Mouse (Mus musculus) embryonic facial prominence, embryonic 12.5 days (tissue): ENCODE data around the gene Hs1bp3. TPM values are rescaled to one million over a fixed set of nuclear protein-coding genes. Genes with fewer than 3 reads are reported as not detected.

Experiments
- ATAC-seq: fragments of 200-750 bp; cut with Nextera tagmentation; 2 replicates; pipeline ENCODE4 v1.8.0; 2017; ENCODE audit not compliant: insufficient number of reproducible peaks, insufficient read depth, low FRiP score, low TSS enrichment
- H3K27ac ChIP-seq: fragments of 300-500 bp; sonication (generic); 2 replicates; pipeline ENCODE4 v1.5.1; 2016; ENCODE audit warnings: mild to moderate bottlenecking
- H3K27me3 ChIP-seq: fragments of 300-500 bp; sonication (generic); 2 replicates; pipeline ENCODE4 v1.6.1; 2016; ENCODE audit warnings: mild to moderate bottlenecking, moderate library complexity
- H3K36me3 ChIP-seq: fragments of 300-500 bp; sonication (generic); 2 replicates; pipeline ENCODE4 v1.6.1; 2016; ENCODE audit warnings: mild to moderate bottlenecking
- H3K4me1 ChIP-seq: fragments of 300-500 bp; sonication (generic); 2 replicates; pipeline ENCODE4 v1.6.1; 2016
- H3K4me2 ChIP-seq: fragments of 300-500 bp; sonication (generic); replicated peaks from 2 replicates; pipeline ENCODE4 v1.6.1; 2016; ENCODE audit warnings: mild to moderate bottlenecking, moderate library complexity
- H3K4me3 ChIP-seq: fragments of 300-500 bp; sonication (generic); 2 replicates; pipeline ENCODE4 v1.5.1; 2016; ENCODE audit warnings: mild to moderate bottlenecking
- H3K9ac ChIP-seq: fragments of 300-500 bp; sonication (generic); 2 replicates; pipeline ENCODE4 v1.6.1; 2016; ENCODE audit warnings: mild to moderate bottlenecking, moderate library complexity
- H3K9me3 ChIP-seq: fragments of 300-500 bp; sonication (generic); 2 replicates; pipeline ENCODE4 v1.6.1; 2016; ENCODE audit warnings: mild to moderate bottlenecking, moderate library complexity
- WGBS: fragments of 180-500 bp; shearing (Covaris S2); methylation state at CpG from one replicate; pipeline ENCODE4 v1.1.7; 2016; 5-methylcytosine and 5-hydroxymethylcytosine counted together
- polyA plus RNA-seq: library from polyadenylated mRNA; unstranded; fragments of >200 nt; fragmentation: Nextera tagmentation; extraction: Ambion mirVana; gene quantifications from 2 replicates; pipeline ENCODE4 v1.2.1, GENCODE M21; 2016

The Hs1bp3 gene
- polyA plus RNA-seq, 1 experiment from 2014 or later = 20.3 TPM

DNA sequence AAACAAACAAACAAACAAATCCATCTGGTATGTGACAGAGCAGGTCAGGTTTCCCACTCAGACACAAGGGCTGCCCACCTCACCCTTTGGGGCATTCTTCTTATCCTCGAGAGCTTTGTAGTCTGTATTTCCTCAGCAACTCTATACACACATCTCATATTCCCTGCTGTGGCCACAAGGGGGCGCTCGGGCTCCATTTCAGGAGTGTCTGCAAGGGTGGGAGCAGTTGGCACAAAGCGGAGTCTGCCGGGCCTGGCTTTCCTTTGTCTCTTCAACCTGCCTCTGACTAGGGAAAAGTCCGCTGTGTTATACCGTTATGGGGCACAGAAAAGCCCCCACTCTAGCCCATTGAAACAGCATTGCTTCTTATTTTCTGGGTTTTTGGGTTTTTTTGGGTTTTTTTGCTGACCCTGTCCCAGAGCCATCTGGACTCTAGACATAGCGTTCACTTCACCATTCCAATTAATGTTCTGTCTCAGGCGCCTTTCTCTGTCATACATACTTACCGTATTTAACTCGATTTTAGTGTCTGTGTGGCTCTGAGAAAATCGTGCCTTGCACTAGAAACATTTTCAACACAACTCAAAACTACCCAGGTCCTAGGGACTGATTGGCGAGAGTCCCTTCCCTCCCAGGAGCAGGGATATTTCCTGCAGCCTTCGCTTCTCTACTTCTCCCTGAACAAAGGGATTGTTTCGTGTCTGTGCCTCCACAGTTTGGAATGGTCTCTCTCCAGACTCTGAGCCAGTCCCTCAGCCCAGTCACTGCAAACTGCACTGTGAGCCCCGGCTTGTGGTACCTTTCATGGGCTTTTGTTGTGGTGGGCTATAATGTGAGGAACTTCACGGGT lies 13.8 kb downstream of the Hs1bp3 start:
- no peak overlapping the region for H3K9ac ChIP-seq
- no peak overlapping the region for H3K4me2 ChIP-seq
- no peaks in the 10 kb centered on the region for H3K27me3 ChIP-seq
- H3K4me3 ChIP-seq = no peak overlapping the region
- H3K4me1 ChIP-seq = peaks cover 7% of the 10 kb centered on the region; the same call in 1 of the 2 replicates
- peaks cover 34% of the 10 kb centered on the region for H3K36me3 ChIP-seq
- WGBS = 31% methylated on average over 17 of the region's 17 CpGs
- H3K9me3 ChIP-seq = no peaks in the 10 kb centered on the region
- peak overlapping the region; percentile 25 for H3K27ac ChIP-seq
- ATAC-seq = peak; percentile 74

DNA sequence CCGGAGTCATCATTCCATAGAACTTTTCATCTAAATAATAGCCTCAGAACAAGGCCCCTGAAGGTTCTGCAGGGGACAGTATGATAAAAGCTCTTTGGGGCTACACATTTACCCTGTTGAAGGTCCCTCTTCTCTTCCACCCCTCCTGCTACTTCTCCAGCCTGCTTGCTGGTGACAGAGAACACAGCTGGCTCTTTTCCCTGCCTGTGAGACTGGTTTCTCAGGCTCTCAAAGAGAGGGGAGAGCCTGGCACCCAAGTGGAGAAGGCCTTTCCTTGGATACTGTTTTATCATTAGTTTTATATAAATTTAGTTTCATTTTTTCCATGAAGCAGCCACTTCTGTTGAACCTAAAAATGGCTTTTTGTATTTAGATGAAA lies 14.4 kb downstream of the Hs1bp3 start:
- peaks cover 32% of the 10 kb centered on the region for H3K36me3 ChIP-seq
- H3K4me3 ChIP-seq = no peak overlapping the region
- peaks cover 10% of the 10 kb centered on the region; the same call in 1 of the 2 replicates for H3K4me1 ChIP-seq
- H3K27ac ChIP-seq = 0 out of 2 replicates have a peak overlapping the region, but pooled peaks have one; percentile 25
- no peaks in the 10 kb centered on the region for H3K27me3 ChIP-seq
- ATAC-seq = no peak
- H3K4me2 ChIP-seq = no peak overlapping the region
- H3K9ac ChIP-seq = no peak overlapping the region
- H3K9me3 ChIP-seq = no peaks in the 10 kb centered on the region
- WGBS = 82% methylated on average over 1 of the region's 1 CpGs

DNA sequence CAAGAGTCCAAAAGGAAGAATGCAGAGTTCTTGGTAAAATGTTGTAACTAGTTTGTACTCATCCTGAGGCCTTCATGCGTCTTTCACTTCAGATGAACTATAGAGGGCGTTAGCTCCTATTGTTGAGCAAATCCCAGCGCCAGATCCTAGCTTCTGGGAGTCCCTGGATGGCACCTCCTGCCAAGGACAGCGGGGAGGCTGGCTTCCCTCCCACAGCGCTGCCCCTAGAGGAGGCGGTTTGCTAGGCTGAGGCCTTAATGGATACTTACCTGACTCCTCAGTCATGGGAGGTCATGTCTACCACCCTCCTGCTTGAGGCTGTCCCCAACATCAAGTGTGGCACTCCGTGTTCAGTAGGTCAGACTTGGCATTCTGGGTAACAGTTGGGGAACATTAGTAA lies 16.0 kb downstream of the Hs1bp3 start:
- WGBS = 94% methylated on average over 7 of the region's 7 CpGs
- H3K4me1 ChIP-seq = peaks cover 10% of the 10 kb centered on the region; the same call in 1 of the 2 replicates
- no peak overlapping the region for H3K4me2 ChIP-seq
- no peaks in the 10 kb centered on the region for H3K9me3 ChIP-seq
- H3K27ac ChIP-seq = no peak overlapping the region
- no peak overlapping the region for H3K9ac ChIP-seq
- H3K4me3 ChIP-seq = no peak overlapping the region
- ATAC-seq = no peak
- H3K27me3 ChIP-seq = no peaks in the 10 kb centered on the region
- peaks cover 27% of the 10 kb centered on the region for H3K36me3 ChIP-seq

DNA sequence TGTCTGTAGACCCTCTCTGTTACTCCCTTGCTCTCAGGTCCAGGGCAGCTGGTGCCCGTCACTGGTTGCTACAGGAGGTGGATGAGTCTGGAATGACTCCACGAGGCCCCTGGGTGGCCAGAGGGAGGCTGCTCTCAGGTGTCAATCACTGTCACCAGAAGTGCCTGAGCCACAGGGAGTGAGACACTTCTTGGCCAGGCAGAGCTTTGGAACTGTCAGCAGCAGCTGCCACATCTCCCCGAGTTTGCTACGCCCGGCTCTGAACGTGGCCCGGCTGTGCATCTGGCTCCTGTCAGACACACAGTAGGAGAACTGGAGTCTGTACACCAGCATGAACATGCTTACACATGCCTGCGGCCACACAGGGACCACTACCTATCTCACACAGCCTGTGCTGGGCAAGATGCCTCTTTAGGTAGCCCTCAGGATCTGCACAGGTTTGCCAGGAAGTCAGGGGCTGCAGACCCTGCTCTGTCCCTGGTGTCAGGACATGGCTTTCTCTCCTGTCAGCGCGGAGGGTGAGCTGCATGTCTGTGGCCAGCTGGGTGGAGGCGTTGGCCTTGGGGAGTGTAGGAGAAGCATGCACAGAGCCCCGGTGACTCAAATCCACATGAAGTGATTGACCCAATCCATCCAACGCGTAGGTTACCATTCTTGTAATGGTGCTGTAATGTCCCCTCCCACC lies 18.4 kb downstream of the Hs1bp3 start:
- no peak for ATAC-seq
- Histone ChIP-seq H3K27ac (no peak overlapping the region), H3K27me3 (no peaks in the 10 kb centered on the region), H3K4me2 (no peak overlapping the region), H3K9ac (no peak overlapping the region), H3K36me3 (peaks cover 22% of the 10 kb centered on the region), H3K4me1 (peaks cover 10% of the 10 kb centered on the region; the same call in 1 of the 2 replicates), H3K4me3 (no peak overlapping the region), H3K9me3 (no peaks in the 10 kb centered on the region)
- 70% methylated on average over 14 of the region's 14 CpGs for WGBS

DNA sequence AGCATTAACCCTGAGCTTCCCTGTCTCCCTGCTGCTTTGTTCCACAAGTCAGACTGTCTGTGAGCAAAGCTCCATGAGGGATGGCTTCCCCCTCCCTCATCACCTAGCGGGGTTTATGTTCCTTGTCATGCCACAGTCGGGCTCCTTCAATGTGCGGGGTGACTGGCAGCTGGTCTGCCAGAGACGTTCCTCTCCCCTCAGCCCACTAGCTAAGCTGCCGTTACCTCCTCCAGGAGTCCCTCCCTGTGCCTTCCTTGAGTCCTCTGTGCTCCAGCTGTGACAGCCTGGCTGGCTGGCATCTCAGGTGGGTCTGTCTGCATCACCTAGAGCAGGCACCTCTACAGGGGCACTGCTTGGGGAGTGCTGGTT lies 18.9 kb downstream of the Hs1bp3 start:
- Histone ChIP-seq H3K4me3 (no peak overlapping the region), H3K27me3 (no peaks in the 10 kb centered on the region), H3K4me2 (no peak overlapping the region), H3K27ac (no peak overlapping the region), H3K9ac (no peak overlapping the region), H3K9me3 (no peaks in the 10 kb centered on the region), H3K4me1 (peaks cover 7% of the 10 kb centered on the region; the same call in 1 of the 2 replicates), H3K36me3 (peaks cover 27% of the 10 kb centered on the region)
- no peak for ATAC-seq
- 57% methylated on average over 5 of the region's 5 CpGs for WGBS

DNA sequence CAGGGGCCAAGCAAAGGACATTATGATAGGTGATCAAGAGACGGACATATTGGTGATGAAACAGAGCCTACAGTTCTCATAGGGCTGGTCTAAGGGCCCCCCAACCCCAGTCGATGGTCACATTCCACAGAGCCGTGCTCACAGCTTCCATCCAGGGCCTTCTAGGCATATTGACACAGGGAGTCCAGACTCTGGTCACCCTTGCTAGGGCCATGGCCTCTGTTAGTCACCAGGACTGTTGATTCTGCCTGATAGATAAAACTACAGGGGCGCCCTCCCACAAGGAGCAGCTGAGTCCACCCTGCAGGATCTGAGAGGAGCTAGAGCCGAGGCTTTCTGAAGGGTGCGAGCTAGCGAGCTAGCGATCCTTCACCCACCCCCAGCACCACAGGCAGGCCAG lies 20.4 kb downstream of the Hs1bp3 start:
- Histone ChIP-seq H3K4me2 (no peak overlapping the region), H3K36me3 (peaks cover 37% of the 10 kb centered on the region), H3K4me1 (0 out of 2 replicates have a peak, but pooled peaks cover 7% of the 10 kb centered on the region), H3K27ac (no peak overlapping the region), H3K9me3 (no peaks in the 10 kb centered on the region), H3K9ac (no peak overlapping the region), H3K27me3 (no peaks in the 10 kb centered on the region), H3K4me3 (no peak overlapping the region)
- no peak for ATAC-seq
- 90% methylated on average over 8 of the region's 8 CpGs for whole genome bisulfite sequencing

DNA sequence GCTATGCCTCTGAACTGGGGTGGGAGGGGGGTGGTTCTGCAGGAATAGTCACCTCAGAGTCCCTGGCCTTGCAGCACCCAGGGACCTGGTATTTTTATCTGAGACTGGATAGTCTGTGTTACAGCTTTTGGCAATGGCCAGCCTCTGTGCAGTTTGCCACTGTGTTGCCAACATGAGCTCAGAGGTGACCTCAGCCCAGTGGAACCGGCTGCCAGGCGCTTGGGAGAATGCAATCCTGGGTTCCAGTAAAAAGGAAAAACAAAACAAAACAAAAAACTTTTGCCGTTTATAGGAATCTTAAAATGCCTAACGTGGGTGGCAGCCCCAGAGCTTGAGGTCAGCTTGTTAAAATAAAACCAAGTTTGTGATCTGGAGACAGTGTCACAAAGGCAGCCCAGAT lies 21.0 kb downstream of the Hs1bp3 start:
- ATAC-seq = no peak
- no peak overlapping the region for H3K4me3 ChIP-seq
- no peak overlapping the region for H3K27ac ChIP-seq
- 0 out of 2 replicates have a peak, but pooled peaks cover 8% of the 10 kb centered on the region for H3K4me1 ChIP-seq
- WGBS = 82% methylated on average over 4 of the region's 4 CpGs
- H3K9ac ChIP-seq = no peak overlapping the region
- H3K27me3 ChIP-seq = no peaks in the 10 kb centered on the region
- H3K36me3 ChIP-seq = peaks cover 35% of the 10 kb centered on the region
- H3K9me3 ChIP-seq = no peaks in the 10 kb centered on the region
- no peak overlapping the region for H3K4me2 ChIP-seq

DNA sequence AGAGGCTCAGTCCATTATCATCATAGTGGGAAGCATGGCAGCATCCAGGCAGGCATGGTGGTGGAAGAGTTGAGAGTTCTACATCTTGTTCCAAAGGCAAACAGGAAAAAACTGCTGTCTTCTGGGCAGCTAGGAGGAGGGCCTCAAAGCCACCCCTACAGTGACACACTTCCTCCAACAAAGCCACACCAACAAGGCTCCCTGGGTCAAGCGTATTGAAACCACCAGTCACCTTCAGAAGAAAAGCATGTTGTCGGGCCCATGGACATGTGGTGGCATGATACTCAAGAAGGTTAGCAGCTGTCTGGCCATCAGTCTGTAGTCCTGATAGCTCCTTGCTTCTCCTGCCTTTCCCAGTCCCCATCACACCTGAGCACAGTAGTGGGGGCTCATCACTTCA lies 22.3 kb downstream of the Hs1bp3 start:
- no peak overlapping the region for H3K9ac ChIP-seq
- WGBS = 89% methylated on average over 2 of the region's 2 CpGs
- peaks cover 34% of the 10 kb centered on the region for H3K36me3 ChIP-seq
- H3K4me3 ChIP-seq = no peak overlapping the region
- no peak overlapping the region for H3K4me2 ChIP-seq
- H3K27me3 ChIP-seq = no peaks in the 10 kb centered on the region
- 0 out of 2 replicates have a peak, but pooled peaks cover 8% of the 10 kb centered on the region for H3K4me1 ChIP-seq
- ATAC-seq = no peak
- H3K9me3 ChIP-seq = no peaks in the 10 kb centered on the region
- H3K27ac ChIP-seq = no peak overlapping the region

DNA sequence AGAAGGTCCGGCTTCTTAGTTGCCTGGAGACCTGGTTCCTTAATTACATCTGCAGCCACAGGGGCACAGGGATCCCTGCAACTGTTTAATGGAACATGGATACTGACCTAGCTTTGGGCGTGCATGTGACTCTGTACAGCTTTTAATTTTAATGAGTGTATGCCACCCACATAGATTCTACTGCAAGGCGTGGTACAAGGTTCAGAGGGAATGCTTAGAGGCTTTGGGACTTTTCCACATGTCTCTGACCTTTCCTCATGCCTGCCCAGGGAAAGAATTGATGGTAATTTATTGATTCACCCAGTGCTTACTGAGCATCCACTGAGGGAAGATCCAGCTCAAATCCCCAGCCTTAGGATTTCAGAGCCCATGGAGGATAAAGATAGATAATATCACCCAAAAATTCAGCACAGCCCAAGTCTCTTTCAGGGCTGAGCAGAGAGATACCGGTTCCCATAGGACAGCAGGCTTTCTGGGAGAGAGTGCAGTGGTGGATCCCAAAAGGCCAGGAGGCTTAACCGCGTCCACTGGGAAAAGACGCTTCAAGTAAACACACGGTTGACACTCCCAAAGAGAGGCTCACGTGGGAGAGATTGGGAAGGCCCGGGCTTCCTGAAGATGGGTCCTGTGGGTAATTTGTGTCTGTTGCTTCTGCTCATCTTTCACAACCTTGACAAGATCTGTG lies 23.5 kb downstream of the Hs1bp3 start:
- no peaks in the 10 kb centered on the region for H3K27me3 ChIP-seq
- 0 out of 2 replicates have a peak, but pooled peaks cover 8% of the 10 kb centered on the region for H3K4me1 ChIP-seq
- no peak overlapping the region for H3K4me3 ChIP-seq
- 84% methylated on average over 10 of the region's 10 CpGs for WGBS
- no peak overlapping the region for H3K27ac ChIP-seq
- no peak for ATAC-seq
- peaks cover 38% of the 10 kb centered on the region for H3K36me3 ChIP-seq
- H3K4me2 ChIP-seq = no peak overlapping the region
- H3K9ac ChIP-seq = no peak overlapping the region
- H3K9me3 ChIP-seq = no peaks in the 10 kb centered on the region

DNA sequence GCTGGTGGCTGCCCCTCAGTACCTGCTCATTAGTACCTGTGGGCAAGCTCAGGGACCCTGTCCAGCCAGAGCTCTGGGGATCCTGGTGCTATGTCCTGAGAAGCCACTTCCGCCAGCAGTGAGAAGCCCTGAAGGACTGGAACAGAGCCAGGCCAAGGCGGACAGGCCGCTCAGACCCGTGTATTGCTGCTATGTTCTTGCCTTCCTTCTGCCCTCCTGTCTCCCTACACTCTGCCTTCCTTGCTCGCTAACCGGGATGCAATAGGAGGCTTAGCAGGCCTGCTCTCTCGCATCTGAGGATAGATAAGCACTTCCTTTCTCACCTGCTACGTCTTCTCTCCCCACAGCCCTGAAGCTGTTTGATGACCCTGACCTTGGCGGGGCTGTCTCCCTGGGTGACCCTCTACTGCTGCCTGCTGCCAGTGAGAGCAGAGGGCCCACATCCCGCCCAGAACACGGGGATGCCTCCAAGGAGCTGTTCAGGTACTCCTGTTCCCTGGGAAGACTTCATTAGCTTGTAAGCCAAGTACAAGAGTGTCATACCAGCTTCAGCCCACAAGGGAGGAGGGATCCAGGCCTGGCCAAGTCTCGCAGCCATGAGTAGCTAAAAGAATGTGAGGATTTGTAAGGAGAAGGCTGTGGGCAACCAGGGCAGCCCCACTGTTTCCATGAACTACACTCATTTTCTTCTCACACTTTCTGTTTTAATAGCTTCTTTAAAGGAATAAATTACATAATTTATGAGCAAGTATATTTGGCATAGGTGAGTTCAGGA lies 24.2 kb downstream of the Hs1bp3 start:
- no peak overlapping the region for H3K9ac ChIP-seq
- no peak overlapping the region for H3K27ac ChIP-seq
- H3K27me3 ChIP-seq = no peaks in the 10 kb centered on the region
- peaks cover 45% of the 10 kb centered on the region for H3K36me3 ChIP-seq
- H3K4me2 ChIP-seq = no peak overlapping the region
- H3K9me3 ChIP-seq = no peaks in the 10 kb centered on the region
- H3K4me3 ChIP-seq = no peak overlapping the region
- 0 out of 2 replicates have a peak, but pooled peaks cover 5% of the 10 kb centered on the region for H3K4me1 ChIP-seq
- no peak for ATAC-seq
- 77% methylated on average over 12 of the region's 12 CpGs for WGBS

DNA sequence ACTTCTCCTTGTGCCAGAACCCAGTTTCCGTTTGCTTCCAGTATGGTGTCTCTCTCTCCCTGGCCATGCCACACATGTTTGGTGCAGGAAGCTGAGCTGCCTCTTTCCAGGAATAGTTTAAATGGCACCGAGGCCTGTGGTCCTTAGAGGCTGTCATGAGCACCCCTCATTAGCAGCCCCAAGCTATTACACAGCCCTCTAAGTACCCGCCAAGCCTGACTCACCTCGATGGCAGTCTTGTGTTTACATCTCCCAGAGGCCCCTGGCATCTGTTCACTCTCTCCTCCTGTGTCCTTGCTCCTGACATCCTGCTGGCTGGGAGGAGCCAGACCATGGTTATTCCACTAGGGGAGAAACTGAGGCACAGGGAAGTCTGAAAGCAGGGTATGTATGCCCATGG lies 25.3 kb downstream of the Hs1bp3 start:
- WGBS = 53% methylated on average over 4 of the region's 4 CpGs
- no peak overlapping the region for H3K9ac ChIP-seq
- H3K4me1 ChIP-seq = 0 out of 2 replicates have a peak, but pooled peaks cover 5% of the 10 kb centered on the region
- no peak overlapping the region for H3K4me3 ChIP-seq
- no peaks in the 10 kb centered on the region for H3K27me3 ChIP-seq
- no peaks in the 10 kb centered on the region for H3K9me3 ChIP-seq
- no peak overlapping the region for H3K27ac ChIP-seq
- 0 out of 2 replicates have a peak, but pooled peaks have one; percentile 5 for ATAC-seq
- no peak overlapping the region for H3K4me2 ChIP-seq
- H3K36me3 ChIP-seq = peaks cover 49% of the 10 kb centered on the region
